Mouse (Mus musculus): ENCODE results near the gene Dynlt1b. TPM values are rescaled to one million over a fixed set of nuclear protein-coding genes. Genes with fewer than 3 reads are reported as not detected.
"Not testable (repeated sequence)": the region's sequence is repeated elsewhere in the genome, so short reads cannot be mapped to it uniquely, and the experiment has no call there.

The Dynlt1b gene
- 422 and 472 TPM in 2 replicates for polyA plus RNA-seq (2016; fragmentation: Nextera tagmentation; extraction: Ambion mirVana)

DNA sequence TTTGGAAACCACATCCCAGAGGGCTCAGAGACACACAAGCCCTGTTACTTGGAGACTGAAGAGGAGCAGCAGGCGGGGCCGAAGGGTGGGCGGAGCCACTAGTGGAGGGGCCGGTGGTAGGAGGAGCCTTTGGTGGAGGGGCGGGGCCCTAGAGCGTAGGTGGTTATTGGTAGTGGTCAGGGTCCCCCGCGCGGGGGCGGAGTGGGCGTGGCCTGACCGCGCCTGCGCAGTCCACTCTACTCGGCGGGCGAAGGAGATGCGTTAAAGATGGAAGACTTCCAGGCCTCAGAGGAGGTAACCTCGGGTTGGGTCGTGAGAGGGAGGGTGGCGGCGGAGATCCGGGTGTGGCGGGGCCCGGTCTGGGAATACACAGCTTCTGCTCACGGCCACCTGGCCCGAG is at the start of gene Dynlt1b:
Dynlt1b (plus strand) TSS at position 168 of the 400 bp plus-strand sequence.
- H3K4me1 ChIP-seq; H3K9me3 ChIP-seq; H3K27me3 ChIP-seq (ENCODE audit: insufficient read depth, poor library complexity, severe bottlenecking): not testable (repeated sequence)
- peak; percentile 100 for DNase-seq (ENCODE audit: low spot score)
- Histone ChIP-seq H3K36me3 (peaks cover 17% of the 10 kb centered on the region; the same call in 1 of the 2 replicates), H3K4me3 (peak within 1 kb of the TSS; percentile 56), H3K27ac (peak within 1 kb of the TSS; percentile 82)
- WGBS = 1% methylated on average over 27 of the region's 27 CpGs

DNA sequence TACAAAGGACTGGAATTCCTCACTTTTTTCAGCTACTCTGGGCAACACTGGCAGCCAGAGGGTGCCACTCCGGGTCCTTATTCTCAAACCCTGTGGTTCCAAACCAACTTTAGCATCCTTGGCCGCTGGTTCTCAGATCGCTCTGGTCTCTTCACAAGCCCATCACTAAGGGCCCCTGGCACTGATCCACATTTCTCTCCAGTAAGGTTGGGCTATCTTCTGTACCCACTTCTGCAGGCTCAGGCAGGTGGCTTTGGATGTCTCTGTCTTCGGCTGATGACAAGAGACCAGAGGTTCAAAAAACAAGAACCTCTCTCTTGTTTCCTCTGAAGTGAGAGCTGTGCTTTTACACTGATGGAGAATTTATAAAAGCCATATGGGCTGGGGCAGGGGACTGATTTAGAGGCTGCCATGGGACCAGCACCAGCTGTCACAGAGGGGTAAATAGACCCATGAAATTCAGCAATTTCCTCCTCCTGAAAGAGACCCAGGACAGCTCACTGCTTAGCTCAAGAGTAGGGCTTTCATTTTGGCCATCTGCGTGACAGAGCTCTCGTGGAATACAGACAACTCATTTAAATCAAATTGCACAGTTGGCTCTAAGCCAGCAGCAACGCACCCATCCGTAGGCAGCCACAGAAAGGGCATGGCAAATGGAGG is 49.6 kb upstream of the Dynlt1b start:
- H3K27ac ChIP-seq; DNase-seq (ENCODE audit: low spot score); H3K9me3 ChIP-seq; H3K4me3 ChIP-seq; H3K27me3 ChIP-seq (ENCODE audit: insufficient read depth, poor library complexity, severe bottlenecking); H3K4me1 ChIP-seq; H3K36me3 ChIP-seq: not testable (repeated sequence)
- WGBS = 100% methylated on average over 1 of the region's 8 CpGs

DNA sequence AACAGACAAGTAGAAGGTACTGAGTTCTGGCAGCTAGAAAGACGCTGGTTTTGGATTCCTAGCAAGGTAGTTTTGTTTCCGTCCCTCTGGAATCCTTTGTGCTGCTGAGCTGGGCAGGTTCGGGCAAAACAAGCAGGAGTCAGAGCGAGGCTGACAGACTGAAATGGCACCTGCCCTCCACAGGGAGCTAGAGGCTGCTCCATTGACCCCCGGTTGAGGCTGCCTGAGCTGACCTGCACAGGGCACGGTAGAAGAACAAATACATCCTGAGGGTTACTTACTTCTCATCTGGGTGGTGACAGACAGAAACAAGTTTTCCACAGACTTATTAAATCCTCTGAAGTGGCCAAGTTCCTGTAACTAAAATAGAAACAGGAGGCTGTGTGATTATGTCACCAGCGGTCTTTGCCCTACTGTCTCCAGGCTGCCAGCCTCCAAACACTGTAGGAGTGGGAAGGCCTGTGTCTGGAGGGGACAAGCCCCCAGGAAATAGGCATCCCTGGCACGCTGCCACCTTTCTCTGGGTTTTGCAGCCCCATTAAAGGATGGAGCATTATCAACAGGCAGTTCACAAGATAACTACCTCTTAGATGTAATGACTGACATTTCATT is 48.7 kb upstream of the Dynlt1b start:
- WGBS = no CpG with 5 or more reads among the region's 8 CpGs
- H3K27ac ChIP-seq; DNase-seq (ENCODE audit: low spot score); H3K4me1 ChIP-seq; H3K27me3 ChIP-seq (ENCODE audit: insufficient read depth, poor library complexity, severe bottlenecking); H3K4me3 ChIP-seq; H3K9me3 ChIP-seq; H3K36me3 ChIP-seq: not testable (repeated sequence)

DNA sequence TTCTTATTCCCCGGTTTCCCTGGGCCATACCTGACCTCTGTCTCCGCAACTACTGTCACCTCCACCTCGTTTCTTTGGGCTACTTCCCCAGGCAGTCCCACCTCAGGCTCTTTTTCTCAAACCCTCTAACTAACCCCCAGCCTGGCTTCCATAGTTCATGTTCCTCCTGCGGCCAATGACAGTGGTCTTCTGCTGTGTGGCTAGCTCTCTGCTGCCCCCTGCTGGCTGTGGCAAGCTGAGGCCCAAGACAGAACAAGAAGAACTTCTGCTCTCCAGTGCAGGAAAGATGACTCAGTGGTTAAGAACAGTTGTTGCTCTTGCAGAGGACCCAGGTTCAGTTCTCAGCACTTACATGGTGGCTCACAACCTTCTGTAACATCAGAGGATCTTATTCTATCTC is 43.0 kb upstream of the Dynlt1b start:
- not testable (repeated sequence) for H3K9me3 ChIP-seq; DNase-seq (ENCODE audit: low spot score); H3K27ac ChIP-seq; H3K4me1 ChIP-seq; H3K4me3 ChIP-seq; H3K27me3 ChIP-seq (ENCODE audit: insufficient read depth, poor library complexity, severe bottlenecking); H3K36me3 ChIP-seq
- WGBS = no CpG with 5 or more reads among the region's 4 CpGs

DNA sequence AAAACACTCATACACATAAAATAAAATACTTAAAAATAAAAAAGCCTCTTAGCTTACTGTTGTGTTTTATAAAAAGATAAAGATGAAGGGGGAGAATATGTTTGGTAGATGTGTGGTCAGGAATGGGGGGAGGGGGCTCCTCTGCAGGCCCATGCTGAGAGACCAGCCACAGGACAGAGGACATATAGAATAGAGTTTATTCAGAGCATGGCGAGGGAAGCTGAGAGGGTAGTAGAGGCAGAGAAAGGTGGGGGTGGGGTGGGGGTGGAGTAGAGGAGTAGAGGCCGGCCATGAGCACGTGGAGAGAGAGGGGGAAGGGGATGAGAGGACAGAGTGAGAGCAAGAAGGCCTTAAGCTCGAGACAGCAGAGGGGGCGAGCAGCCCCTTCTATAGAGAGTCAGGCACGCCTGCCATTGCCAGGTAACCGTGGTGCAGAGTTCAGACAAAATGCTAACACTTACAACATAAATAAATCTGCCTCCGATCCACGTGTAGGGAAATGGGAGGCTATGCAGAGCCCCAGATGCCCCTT is 42.5 kb upstream of the Dynlt1b start:
- not testable (repeated sequence) for H3K36me3 ChIP-seq; DNase-seq (ENCODE audit: low spot score); H3K4me3 ChIP-seq; H3K9me3 ChIP-seq; H3K27me3 ChIP-seq (ENCODE audit: insufficient read depth, poor library complexity, severe bottlenecking); H3K4me1 ChIP-seq; H3K27ac ChIP-seq
- no CpG with 5 or more reads among the region's 9 CpGs for WGBS

DNA sequence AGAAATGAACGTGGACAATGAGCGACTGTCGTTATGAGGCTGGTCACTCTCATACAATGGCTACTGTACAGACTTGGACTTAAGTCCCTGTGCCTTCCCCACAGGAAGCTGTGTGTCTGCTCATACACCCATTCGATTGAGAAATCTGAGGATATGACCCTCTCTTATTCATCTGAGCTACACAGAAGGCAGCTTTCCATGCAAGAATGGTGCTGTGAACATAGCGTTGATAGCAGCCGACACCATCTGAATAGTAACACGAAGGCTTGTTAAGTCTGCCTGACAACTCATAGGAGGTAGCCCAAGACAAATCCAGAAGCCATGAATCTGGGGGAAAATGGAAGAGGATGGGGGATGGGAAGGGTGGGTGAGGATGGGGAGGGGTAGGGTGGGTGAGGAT is 40.4 kb upstream of the Dynlt1b start:
- H3K4me3 ChIP-seq; H3K9me3 ChIP-seq; H3K27ac ChIP-seq; DNase-seq (ENCODE audit: low spot score); H3K36me3 ChIP-seq; H3K4me1 ChIP-seq; H3K27me3 ChIP-seq (ENCODE audit: insufficient read depth, poor library complexity, severe bottlenecking): not testable (repeated sequence)
- whole genome bisulfite sequencing = 83% methylated on average over 5 of the region's 7 CpGs

DNA sequence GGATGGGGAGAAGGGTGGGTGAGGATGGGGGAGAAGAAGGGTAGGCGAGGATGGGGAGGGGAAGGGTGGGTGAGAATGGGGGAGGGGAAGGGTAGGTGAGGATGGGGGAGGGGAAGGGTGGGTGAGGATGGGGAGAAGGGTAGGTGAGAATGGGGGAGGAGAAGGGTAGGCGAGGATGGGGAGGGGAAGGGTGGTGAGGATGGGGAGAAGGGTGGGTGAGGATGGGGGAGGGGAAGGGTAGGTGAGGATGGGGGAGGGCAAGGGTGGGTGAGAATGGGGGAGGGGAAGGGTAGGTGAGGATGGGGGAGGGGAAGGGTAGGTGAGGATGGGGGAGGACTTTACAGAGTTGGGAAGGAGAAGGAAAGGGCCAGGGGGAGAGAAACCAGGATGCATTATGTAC is 39.2 kb upstream of the Dynlt1b start:
- H3K4me1 ChIP-seq; H3K36me3 ChIP-seq; DNase-seq (ENCODE audit: low spot score); H3K4me3 ChIP-seq; H3K27ac ChIP-seq; H3K9me3 ChIP-seq; H3K27me3 ChIP-seq (ENCODE audit: insufficient read depth, poor library complexity, severe bottlenecking): not testable (repeated sequence)
- 93% methylated on average over 2 of the region's 2 CpGs for WGBS

DNA sequence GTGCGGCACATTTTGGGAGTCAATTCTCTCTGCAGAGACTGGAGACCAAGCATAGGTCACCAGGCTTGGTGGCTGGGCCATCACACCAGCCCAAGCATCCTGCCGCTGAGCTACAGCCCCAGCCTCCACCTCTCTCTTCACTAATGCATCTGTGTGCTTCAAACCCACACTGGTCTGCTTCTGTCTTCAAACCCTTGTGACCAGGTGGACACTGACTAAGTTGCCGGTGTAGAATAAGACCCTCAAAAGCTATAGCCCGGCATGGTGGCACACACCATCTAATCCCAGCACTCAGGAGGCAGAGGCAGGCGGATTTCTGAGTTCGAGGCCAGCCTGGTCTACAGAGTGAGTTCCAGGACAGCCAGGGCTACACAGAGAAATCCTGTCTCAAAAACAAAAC is 38.2 kb upstream of the Dynlt1b start:
- not testable (repeated sequence) for H3K27me3 ChIP-seq (ENCODE audit: insufficient read depth, poor library complexity, severe bottlenecking); H3K9me3 ChIP-seq; H3K27ac ChIP-seq; H3K4me1 ChIP-seq; H3K36me3 ChIP-seq; H3K4me3 ChIP-seq
- 79% methylated on average over 5 of the region's 6 CpGs for WGBS
- peak; percentile 70 for DNase-seq (ENCODE audit: low spot score)

DNA sequence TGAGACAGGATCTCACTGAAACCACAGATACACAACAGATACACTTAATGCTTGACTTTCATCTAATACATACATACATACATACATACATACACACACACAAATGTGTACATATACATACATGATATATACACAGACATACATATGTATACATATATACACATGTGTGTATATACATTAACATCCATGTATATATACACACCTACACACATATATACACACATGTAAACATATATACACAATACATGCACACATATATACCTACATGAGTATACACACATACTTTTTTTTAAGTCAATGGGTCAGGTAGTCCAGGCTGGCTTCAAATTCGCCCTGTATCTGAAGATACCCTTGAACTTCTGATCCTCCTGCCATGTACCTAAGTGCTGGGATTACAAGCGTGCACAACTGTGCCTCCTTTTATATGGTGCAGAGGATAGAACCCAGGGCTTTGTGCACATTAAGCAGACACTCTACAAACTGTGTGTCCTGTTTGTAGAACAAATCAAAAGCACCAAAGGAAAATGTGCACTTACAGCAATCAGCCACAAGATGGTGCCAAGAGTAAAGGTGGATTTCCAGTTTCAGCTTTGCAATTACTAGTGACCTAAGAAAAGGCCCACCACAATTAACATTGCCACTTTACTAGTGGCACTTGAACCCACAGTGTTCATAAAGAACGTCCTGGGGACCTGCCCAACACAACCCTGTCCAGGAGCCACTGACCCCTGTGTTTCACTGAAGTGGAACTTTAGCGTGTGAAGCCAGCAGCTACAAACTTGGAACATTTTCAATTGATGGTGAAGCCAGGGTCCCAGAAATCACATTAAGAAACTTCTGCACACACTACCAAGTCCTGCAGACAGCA is 37.2 kb upstream of the Dynlt1b start:
- not testable (repeated sequence) for H3K4me3 ChIP-seq; H3K27ac ChIP-seq; H3K36me3 ChIP-seq; H3K27me3 ChIP-seq (ENCODE audit: insufficient read depth, poor library complexity, severe bottlenecking); H3K9me3 ChIP-seq; H3K4me1 ChIP-seq; DNase-seq (ENCODE audit: low spot score)
- no CpG with 5 or more reads among the region's 4 CpGs for WGBS

DNA sequence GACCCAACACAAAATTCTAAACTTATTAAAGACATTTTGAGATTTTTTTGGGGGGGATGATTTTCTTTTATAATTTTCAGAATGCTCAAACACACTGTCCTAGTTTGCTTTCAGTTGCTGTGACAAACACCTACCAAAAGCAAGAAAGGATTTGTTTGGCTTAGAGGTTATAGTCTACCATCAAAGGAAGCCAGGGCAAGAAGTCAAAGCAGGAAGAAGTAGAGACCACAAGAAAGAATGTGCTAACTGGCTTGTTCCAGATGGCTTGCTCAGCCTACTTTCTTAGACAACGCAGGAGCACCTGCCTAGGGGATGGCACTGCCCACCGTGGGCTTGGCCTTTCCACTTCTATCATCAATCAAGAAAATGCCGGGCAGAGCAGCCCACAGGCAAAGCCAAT is 31.8 kb upstream of the Dynlt1b start:
- not testable (repeated sequence) for H3K27me3 ChIP-seq (ENCODE audit: insufficient read depth, poor library complexity, severe bottlenecking); H3K36me3 ChIP-seq; H3K27ac ChIP-seq; H3K4me1 ChIP-seq; H3K9me3 ChIP-seq; DNase-seq (ENCODE audit: low spot score); H3K4me3 ChIP-seq
- WGBS = 90% methylated on average over 2 of the region's 3 CpGs

DNA sequence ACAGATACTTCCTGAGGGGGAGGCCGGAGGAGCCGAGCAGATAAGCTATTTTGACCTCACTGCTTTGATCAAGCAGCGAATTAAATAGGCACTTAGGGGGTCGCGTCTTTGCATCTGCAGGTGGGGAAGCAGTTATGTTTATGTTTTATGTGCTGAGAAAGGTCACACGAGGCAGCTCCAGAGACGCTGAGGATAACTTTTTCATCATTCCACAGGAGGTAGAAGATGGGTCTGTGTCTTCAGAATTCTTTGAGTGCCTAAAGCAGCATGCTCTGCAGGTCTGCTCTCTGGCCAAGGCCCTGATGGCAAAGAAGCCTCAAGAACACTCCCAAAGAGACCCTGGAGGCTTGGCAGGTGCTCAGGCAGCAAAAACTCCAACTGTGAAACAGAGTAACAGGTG is 31.1 kb upstream of the Dynlt1b start:
- H3K4me1 ChIP-seq; H3K27ac ChIP-seq; H3K36me3 ChIP-seq; H3K9me3 ChIP-seq; H3K4me3 ChIP-seq; DNase-seq (ENCODE audit: low spot score); H3K27me3 ChIP-seq (ENCODE audit: insufficient read depth, poor library complexity, severe bottlenecking): not testable (repeated sequence)
- WGBS = 24% methylated on average over 7 of the region's 7 CpGs

DNA sequence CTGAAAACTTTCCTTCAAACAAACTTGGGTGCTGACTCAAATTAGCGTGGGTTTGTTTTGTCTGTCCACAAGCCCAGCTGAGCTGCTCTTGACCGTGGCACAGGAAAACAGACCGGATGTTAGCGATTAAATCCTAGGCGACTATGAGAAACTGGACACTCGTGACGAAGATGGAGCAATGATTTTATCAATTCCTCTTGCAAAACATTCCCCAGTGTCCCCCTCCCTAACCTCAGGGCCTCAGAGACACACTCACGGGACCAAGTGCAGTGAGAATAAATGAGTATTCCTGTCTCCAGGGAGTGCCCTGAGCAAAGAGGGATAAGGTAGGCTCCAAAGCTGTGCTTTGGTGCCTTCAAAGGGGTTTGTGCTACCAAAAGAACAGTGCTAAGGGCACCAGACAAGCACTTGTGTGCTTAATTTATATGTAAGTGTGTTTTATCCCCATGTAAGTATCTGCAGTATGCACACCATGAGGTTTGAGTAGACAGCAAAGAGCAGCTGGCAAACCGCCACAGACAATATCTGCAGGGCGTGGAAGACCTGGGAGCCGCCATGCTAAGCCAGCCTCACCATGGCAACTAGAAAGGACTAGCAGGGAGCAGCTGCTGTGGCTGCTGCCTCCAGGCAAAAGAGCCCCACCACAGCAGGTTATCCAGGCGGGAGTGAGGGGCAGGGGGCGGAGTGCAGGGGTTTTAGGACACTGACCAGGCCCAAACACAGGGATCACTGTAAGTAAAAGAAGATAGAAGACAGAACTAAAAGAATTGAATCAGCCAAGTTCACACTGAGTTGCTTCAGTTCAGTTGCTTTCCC is 30.4 kb upstream of the Dynlt1b start:
- not testable (repeated sequence) for H3K36me3 ChIP-seq; H3K4me1 ChIP-seq; H3K9me3 ChIP-seq; H3K27ac ChIP-seq; H3K27me3 ChIP-seq (ENCODE audit: insufficient read depth, poor library complexity, severe bottlenecking); H3K4me3 ChIP-seq
- DNase-seq (ENCODE audit: low spot score) = peak; percentile 66
- 36% methylated on average over 8 of the region's 13 CpGs for WGBS

Data from heart, embryonic 10.5 days (tissue).